Mouse (Mus musculus) bone marrow, adult 2 months (tissue): ENCODE results near the gene Gm11733. TPM values are rescaled to one million over a fixed set of nuclear protein-coding genes. Genes with fewer than 3 reads are reported as not detected.

Experiments
- H3K27ac ChIP-seq: fragments of 200-500 bp; 2 replicates; pipeline ENCODE4 v1.5.1; 2012; ENCODE audit warnings: low read depth, mild to moderate bottlenecking, control low read depth, inconsistent platforms, low read length; ENCODE audit not compliant: control insufficient read depth, poor library complexity, insufficient read depth
- H3K4me1 ChIP-seq: fragments of 200-500 bp; 2 replicates; pipeline ENCODE4 v1.6.1; 2011; ENCODE audit warnings: low read length; ENCODE audit not compliant: control insufficient read depth, insufficient read depth
- H3K4me3 ChIP-seq: fragments of 200-500 bp; replicated peaks from 2 replicates; pipeline ENCODE3; 2011; ENCODE audit warnings: mild to moderate bottlenecking, low read depth, low read length, control low read depth; ENCODE audit not compliant: control insufficient read depth
- CTCF ChIP-seq: fragments of 200-500 bp; IDR thresholded peaks from 2 replicates; pipeline ENCODE4 v1.5.1; 2011; ENCODE audit warnings: low read length, control low read depth; ENCODE audit not compliant: control insufficient read depth, insufficient read depth
- POLR2A ChIP-seq: fragments of 200-500 bp; IDR thresholded peaks from 2 replicates; pipeline ENCODE4 v1.6.1; 2011; ENCODE audit warnings: low read depth, mild to moderate bottlenecking, control low read depth, low read length, borderline replicate concordance; ENCODE audit not compliant: control insufficient read depth
- WGBS: fragments of 180-500 bp; shearing (Covaris S2); methylation state at CpG from one replicate; pipeline ENCODE4 v1.1.7; 2018; 5-methylcytosine and 5-hydroxymethylcytosine counted together
- polyA plus RNA-seq: library from polyadenylated mRNA; stranded (reverse); fragments of >200 nt; gene quantifications from 2 replicates; pipeline ENCODE4 v1.2.4, GENCODE M21; 2011; ENCODE audit warnings: low replicate concordance; ENCODE audit not compliant: missing spikeins, insufficient read depth, insufficient read length

Gene Gm11733
- polyA plus RNA-seq, 1 experiment, result not detected

- TF ChIP-seq POLR2A, result no peak
- TF ChIP-seq CTCF, result no peak
- H3K4me1 ChIP-seq, result no peaks in the 10 kb centered on the region
- H3K4me3 ChIP-seq, result no peak overlapping the region
- no peak overlapping the region for H3K27ac ChIP-seq
- 7% methylated on average over 11 of the region's 11 CpGs for WGBS
Measured at GRCm38 (mm10) chr11:117482300-117482676, 1.9 kb upstream of the Gm11733 start.

- 3% methylated on average over 26 of the region's 26 CpGs for WGBS
- H3K4me3 ChIP-seq, result no peak overlapping the region
- TF ChIP-seq POLR2A, result 0 out of 2 replicates have a peak, but pooled peaks have one; percentile 5
- TF ChIP-seq CTCF, result no peak
- H3K4me1 ChIP-seq, result no peaks in the 10 kb centered on the region
- no peak overlapping the region for H3K27ac ChIP-seq
Measured at GRCm38 (mm10) chr11:117482677-117483511, 1.3 kb upstream of the Gm11733 start.

- Histone ChIP-seq H3K27ac (no peak overlapping the region), H3K4me3 (no peak overlapping the region), H3K4me1 (no peaks in the 10 kb centered on the region)
- WGBS, result 82% methylated on average over 17 of the region's 17 CpGs
- TF ChIP-seq CTCF, result no peak
- no peak for TF ChIP-seq POLR2A
Measured at GRCm38 (mm10) chr11:117491408-117492208, 7.4 kb downstream of the Gm11733 start.

GRCm38 (mm10) chr11:117492209-117492505 is 8.0 kb downstream of the Gm11733 start:
- H3K4me3 ChIP-seq, result no peak overlapping the region
- no peaks in the 10 kb centered on the region for H3K4me1 ChIP-seq
- no peak overlapping the region for H3K27ac ChIP-seq
- TF ChIP-seq POLR2A, result no peak
- WGBS, result 86% methylated on average over 1 of the region's 1 CpGs

- no peaks in the 10 kb centered on the region for H3K4me1 ChIP-seq
- H3K4me3 ChIP-seq, result no peak overlapping the region
- WGBS, result 62% methylated on average over 4 of the region's 4 CpGs
- no peak overlapping the region for H3K27ac ChIP-seq
- TF ChIP-seq POLR2A (no peak), CTCF (no peak)
Measured at GRCm38 (mm10) chr11:117496812-117497211, 12.6 kb downstream of the Gm11733 start.

GRCm38 (mm10) chr11:117497256-117498136 is 13.3 kb downstream of the Gm11733 start:
- no peak for TF ChIP-seq POLR2A
- Histone ChIP-seq H3K4me1 (no peaks in the 10 kb centered on the region), H3K4me3 (no peak overlapping the region), H3K27ac (no peak overlapping the region)
- whole genome bisulfite sequencing, result 58% methylated on average over 16 of the region's 16 CpGs

- WGBS, result 79% methylated on average over 1 of the region's 1 CpGs
- H3K27ac ChIP-seq, result no peak overlapping the region
- no peak overlapping the region for H3K4me3 ChIP-seq
- no peaks in the 10 kb centered on the region for H3K4me1 ChIP-seq
- no peak for TF ChIP-seq CTCF
- no peak for TF ChIP-seq POLR2A
Measured at GRCm38 (mm10) chr11:117498137-117498511, 14.0 kb downstream of the Gm11733 start.

GRCm38 (mm10) chr11:117508972-117509371 is 24.8 kb downstream of the Gm11733 start:
- WGBS, result 93% methylated on average over 4 of the region's 4 CpGs

More at GRCm38 (mm10) chr11:117508972-117509371, 24.8 kb downstream of the Gm11733 start:
- no peak for TF ChIP-seq CTCF
- no peak for TF ChIP-seq POLR2A
- Histone ChIP-seq H3K4me3 (no peak overlapping the region), H3K27ac (no peak overlapping the region), H3K4me1 (no peaks in the 10 kb centered on the region)
